Mouse (Mus musculus) heart, adult 9 months (tissue): ENCODE measurements around the gene Macrod2.

ENCODE experiments used
- DNase-seq, 2 experiments: peaks; one replicate each; pipeline ENCODE4 v3.0.0; 2022; ENCODE audit warnings: low spot score in 2 of 2

The Macrod2 gene

DNA sequence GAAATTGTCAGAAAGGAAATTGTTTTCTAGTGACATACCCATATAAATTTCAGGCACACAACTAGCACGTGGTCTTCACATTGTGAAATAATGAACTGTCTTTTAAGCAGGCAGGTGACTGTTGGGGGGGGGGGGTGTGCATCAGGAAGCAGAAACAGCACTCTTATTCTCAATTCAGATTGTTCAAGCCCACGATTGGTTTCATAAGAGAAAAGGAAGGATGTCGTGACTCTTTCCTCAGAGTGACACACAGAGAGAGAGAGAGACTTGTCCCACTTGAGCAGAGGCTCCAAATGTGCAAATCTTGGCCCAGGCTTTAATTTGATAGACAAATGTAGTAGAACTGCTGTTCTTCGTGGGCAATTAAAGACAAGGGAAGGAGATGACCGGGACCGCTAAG lies 516.4 kb downstream of the Macrod2 start:
- DNase-seq = no peak

GRCm38 (mm10) chr2:140912179-140912578 lies 517.1 kb downstream of the Macrod2 start:
- no peak for DNase-seq

- no peak for DNase-seq
Observed at GRCm38 (mm10) chr2:140912931-140913330, 517.8 kb downstream of the Macrod2 start.

DNA sequence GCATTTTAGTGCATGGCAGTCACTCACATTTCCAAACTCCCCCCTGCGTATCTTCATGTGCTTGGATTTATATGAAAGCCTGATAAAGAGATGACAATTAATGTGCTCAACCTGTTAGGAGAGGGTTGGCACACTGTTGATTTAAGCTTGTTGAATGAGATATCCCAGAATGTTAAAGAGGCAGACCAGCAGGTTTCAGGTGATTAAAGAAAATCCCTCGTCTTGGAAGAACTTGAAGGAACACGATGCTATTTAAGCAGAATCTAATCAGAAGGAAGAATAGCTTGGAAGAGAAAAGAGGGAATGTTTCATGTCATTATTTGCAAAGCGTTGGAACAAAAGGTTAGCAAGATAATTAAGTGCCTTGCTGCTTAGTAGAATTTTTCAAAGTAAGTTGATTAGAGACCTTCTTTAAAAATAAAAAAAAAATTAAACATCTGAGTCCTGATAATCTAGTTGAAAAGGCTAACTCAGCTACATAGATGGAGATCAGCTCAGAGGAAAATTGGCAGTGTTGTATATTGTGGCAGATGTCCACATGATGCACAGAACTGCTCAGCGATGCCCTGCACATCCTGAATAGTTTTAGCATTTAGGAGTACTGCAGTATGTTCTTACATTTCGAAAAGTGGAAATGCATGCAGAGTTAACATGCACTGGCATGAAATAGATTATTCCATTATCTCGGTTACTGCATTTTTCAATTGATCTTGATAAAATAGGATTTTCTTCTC lies 518.7 kb downstream of the Macrod2 start:
- DNase-seq = no peak

GRCm38 (mm10) chr2:140926922-140927321 lies 531.8 kb downstream of the Macrod2 start:
- DNase-seq = no peak

DNA sequence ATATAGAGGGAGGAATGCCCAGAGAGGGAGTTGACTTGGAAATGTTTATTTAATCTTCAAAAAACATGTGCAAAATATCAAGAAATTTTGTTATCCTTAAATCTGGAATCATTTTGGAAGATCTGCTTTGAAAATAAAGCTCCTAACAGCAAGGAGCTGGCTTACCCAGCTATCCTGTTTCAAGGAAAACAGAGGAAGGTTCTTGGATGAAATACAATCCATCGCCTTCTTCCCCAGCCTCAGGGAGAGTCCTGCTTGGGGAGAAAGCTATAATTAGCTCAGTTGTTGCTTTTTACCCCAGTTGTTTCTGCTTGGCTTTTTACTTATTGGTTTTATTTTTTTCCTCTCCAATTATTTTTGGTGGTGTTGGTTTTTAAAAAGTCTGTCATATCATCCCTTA lies 539.4 kb downstream of the Macrod2 start:
- DNase-seq = no peak

GRCm38 (mm10) chr2:140949461-140949860 lies 554.4 kb downstream of the Macrod2 start:
- DNase-seq = no peak

DNA sequence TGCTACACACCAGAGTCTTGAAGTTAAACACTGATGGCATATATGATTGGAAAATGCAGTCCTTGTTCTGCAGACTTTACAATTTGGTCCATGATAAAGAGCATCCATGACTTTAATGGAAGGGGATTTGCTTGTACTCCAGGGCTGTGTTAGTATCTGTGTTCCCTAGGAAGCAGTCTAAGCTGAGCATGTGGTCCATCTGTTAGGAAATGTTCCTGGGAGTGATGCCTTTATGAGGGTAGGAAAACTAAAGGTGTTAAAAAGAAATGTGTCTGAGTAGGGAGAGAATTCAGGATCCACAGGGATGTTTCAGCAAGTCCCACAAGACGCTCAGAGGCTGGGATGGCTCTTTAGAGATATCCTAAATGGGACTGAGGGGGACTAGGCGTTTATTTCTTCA lies 564.1 kb downstream of the Macrod2 start:
- DNase-seq = no peak

DNA sequence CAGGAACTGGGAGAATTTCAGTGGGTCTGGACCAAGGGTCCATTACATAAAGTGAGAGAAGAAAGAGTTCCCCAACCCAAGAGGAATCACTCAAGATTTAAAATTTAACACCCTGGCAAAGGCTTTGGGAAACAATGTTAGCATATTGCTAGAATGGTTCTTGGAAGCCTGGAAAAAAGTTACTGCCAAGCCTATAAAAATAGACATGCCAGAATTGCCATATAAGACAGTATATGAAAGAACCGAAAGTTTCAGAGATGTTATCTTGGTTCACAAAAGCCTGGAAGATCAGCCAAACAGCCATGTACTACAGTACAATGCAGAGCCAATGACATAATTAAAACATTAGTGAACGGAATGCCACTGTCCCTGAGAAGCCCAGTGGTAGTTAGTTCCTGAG lies 575.1 kb downstream of the Macrod2 start:
- no peak for DNase-seq

DNA sequence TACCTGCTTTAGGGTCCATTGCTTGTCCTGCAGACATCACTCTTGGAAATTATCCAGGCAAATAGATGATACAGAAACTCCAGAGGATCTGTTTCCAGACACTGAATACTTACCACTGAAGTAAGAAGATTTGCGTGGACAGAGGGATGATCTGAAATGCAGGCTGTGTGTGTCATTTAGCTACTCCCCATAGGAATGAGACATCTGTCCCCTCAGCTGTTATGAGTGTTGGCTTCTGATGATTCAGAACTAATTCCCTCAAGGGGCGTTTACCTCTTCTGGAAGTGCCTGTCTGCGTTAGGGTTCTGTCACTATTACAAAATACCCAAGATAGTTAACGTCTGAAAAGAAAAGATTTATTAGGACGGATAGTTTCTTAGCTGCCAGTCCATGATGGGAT lies 576.7 kb downstream of the Macrod2 start:
- no peak for DNase-seq

- no peak for DNase-seq
Observed at GRCm38 (mm10) chr2:140985670-140986372, 590.7 kb downstream of the Macrod2 start.

GRCm38 (mm10) chr2:141003846-141004245 lies 608.7 kb downstream of the Macrod2 start:
- DNase-seq = no peak

- no peak for DNase-seq
Observed at GRCm38 (mm10) chr2:141004326-141004725, 609.2 kb downstream of the Macrod2 start.

DNA sequence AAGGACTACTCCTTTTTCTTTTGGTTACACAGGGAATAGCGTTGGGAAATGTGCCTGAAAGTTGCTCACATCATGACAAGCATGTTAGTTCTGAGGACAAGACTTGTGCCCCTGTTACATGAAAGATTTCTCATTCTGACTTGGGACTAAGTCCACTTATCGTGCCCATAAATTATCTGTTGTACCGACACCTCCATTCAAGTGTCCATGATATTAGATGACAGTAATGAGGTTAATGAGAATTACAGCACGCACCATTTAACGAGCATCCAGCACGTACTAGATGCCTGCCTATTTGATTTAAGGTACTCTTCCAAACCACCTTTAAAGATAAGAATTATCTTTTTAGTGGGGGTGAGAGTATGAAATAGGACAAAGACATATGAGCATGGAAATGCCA lies 610.5 kb downstream of the Macrod2 start:
- no peak for DNase-seq

- no peak for DNase-seq
Observed at GRCm38 (mm10) chr2:141007725-141008124, 612.6 kb downstream of the Macrod2 start.

DNA sequence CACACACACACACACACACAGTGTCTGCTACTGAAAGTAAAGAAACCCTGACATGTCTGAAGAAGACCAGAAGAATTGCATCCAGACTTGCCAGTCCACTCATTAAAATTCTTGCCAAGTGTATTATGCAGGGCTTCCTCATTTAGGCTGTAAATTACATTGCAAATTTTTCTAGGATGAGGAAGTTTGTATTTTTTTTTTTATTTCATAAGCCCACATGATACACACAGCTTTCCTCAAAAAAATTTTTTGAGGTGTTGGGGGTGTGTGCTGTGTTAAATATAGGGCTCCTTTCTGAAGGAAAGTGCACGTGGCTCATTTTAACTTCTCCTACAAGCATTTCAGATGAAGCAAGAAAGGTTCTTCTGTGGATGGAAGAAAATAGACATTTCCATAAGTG lies 613.3 kb downstream of the Macrod2 start:
- DNase-seq = no peak

- peak in 1 of 2 experiments; percentile 6 for DNase-seq
Observed at GRCm38 (mm10) chr2:141013443-141014165, 618.5 kb downstream of the Macrod2 start.

DNA sequence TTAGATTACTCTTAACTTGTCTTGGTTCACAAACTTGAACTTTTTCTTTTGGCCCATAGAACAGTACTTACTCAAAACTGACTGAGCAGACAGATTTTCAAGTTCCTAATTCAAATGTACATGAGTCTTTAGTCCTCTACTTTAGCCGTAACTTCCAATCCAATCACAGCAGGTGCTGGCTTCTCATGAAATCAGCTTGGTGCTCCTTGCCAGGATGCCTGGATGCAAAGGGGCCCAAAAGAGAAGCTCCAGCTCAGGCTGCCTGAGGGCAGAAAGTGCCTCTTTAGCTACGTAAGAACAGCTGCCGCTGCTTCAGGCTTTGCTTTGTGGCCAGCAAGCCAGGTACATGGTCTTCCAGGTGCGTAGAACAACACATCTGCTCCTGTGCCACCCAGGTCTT lies 627.9 kb downstream of the Macrod2 start:
- no peak for DNase-seq

- DNase-seq = no peak
Observed at GRCm38 (mm10) chr2:141023916-141024315, 628.8 kb downstream of the Macrod2 start.

DNA sequence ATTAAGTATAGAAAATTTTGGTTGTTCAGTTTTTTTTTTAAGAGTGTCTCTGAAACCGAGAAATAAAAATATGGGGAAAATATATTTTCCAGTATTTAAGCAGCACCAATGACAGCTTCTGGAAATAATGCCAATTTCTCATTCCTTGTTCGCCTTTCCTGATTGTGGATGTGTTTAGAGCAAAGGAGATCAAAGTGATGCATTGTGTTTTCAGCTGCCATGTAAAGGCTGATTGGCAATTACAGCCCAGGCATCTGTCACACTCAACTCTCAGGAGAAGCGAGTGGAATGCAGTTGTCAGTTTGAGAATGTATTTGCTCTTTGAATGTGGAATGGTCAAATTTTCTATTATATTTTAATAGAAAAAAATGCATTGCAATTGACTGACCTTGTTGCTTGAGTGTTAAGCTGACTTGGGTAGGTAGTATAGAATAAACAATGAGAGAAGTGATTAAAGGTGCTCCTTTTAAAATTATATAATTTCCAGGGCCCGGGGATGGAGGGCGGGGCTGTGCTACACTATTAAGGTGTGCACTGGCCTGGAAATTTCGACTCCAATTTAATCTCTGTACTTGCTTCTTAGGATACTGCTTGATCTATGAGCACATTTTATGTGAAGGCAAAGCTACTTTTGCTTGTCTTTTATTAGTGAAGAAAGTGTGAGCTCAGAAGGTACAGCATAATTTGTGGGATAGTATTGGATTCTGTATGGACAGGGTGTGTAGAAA lies 629.4 kb downstream of the Macrod2 start:
- DNase-seq = no peak

GRCm38 (mm10) chr2:141056685-141057454 lies 661.8 kb downstream of the Macrod2 start:
- DNase-seq = no peak
